Mouse (Mus musculus) ES-E14 (cell line): ENCODE data around the gene Fosb.

Experiments used
- ZC3H11A ChIP-seq: IDR thresholded peaks from 2 replicates; pipeline ENCODE4 v1.6.1; 2012; ENCODE audit warnings: low read depth, mild to moderate bottlenecking, inconsistent platforms, low read length, borderline replicate concordance
- ZNF384 ChIP-seq: IDR thresholded peaks from 2 replicates; pipeline ENCODE4 v1.6.1; 2012; ENCODE audit warnings: low read depth, low read length, inconsistent platforms

DNA sequence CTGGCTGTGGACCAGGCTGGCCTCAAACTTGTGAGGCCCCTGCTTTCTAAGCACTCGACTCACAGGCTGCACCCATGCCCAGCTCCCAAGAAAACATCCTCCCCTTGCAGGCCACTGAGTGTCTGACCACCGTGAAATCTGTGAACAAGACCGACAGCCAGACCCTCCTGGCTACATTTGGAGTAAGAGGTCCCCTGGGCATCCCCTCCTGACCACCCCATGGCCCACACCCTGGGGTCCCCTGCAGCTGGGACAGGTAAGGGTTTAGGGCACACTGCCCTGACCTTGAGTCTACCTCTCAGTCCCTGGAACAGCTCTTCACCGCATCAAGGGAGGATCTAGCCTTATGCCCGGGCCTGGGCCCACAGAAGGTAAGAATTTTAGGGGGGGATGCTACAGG is 45.1 kb upstream of the Fosb start:
- TF ChIP-seq ZC3H11A (no peak), ZNF384 (no peak)
